Mouse (Mus musculus) forebrain, postnatal 0 days (tissue): ENCODE data around the gene Msi2. TPM values are rescaled to one million over a fixed set of nuclear protein-coding genes. Genes with fewer than 3 reads are reported as not detected.

Experiments
- ATAC-seq: fragments of 200-750 bp; cut with Nextera tagmentation; 2 replicates; pipeline ENCODE4 v1.8.0; 2017; ENCODE audit warnings: mild to moderate bottlenecking, moderate library complexity
- DNase-seq: peaks from one replicate; pipeline ENCODE4 v3.0.0-alpha.2; 2015
- H3K27ac ChIP-seq: fragments of 300-500 bp; sonication (generic); 2 replicates; pipeline ENCODE4 v1.5.1; 2014; ENCODE audit warnings: low read depth, mild to moderate bottlenecking, antibody characterized with exemption, low read length, moderate library complexity, mixed read lengths
- H3K27me3 ChIP-seq: fragments of 300-500 bp; sonication (generic); 2 replicates; pipeline ENCODE4 v1.6.1; 2014; ENCODE audit warnings: mild to moderate bottlenecking, low read length, mixed read lengths; ENCODE audit not compliant: insufficient read depth
- H3K36me3 ChIP-seq: fragments of 300-500 bp; sonication (generic); 2 replicates; pipeline ENCODE4 v1.6.1; 2014; ENCODE audit warnings: mild to moderate bottlenecking, moderate library complexity; ENCODE audit not compliant: insufficient read depth
- H3K4me1 ChIP-seq: fragments of 300-500 bp; sonication (generic); 2 replicates; pipeline ENCODE4 v1.6.1; 2014; ENCODE audit warnings: antibody characterized with exemption; ENCODE audit not compliant: insufficient read depth
- H3K4me2 ChIP-seq: fragments of 300-500 bp; sonication (generic); 2 replicates; pipeline ENCODE4 v1.6.1; 2014; ENCODE audit warnings: low read depth, mild to moderate bottlenecking, moderate library complexity
- H3K4me3 ChIP-seq: fragments of 300-500 bp; sonication (generic); 2 replicates; pipeline ENCODE4 v1.5.1; 2014; ENCODE audit warnings: low read depth, low read length, mixed read lengths
- H3K9ac ChIP-seq: fragments of 300-500 bp; sonication (generic); 2 replicates; pipeline ENCODE4 v1.6.1; 2014; ENCODE audit warnings: mild to moderate bottlenecking
- H3K9me3 ChIP-seq: fragments of 300-500 bp; sonication (generic); 2 replicates; pipeline ENCODE4 v1.6.1; 2016; ENCODE audit warnings: low read length
- CTCF ChIP-seq: sonication (generic); IDR thresholded peaks from 2 replicates; pipeline ENCODE4 v1.5.1; 2016; ENCODE audit warnings: antibody characterized with exemption, control low read depth, low read depth
- whole genome bisulfite sequencing: fragments of 180-500 bp; shearing (Covaris S2); extraction: QIAGEN DNeasy Blood & Tissue Kit; methylation state at CpG from one replicate; pipeline ENCODE4 v1.1.7; 2014; 5-methylcytosine and 5-hydroxymethylcytosine counted together
- polyA plus RNA-seq: library from polyadenylated mRNA; unstranded; fragments of >200 nt; fragmentation: Nextera tagmentation; extraction: Ambion mirVana; gene quantifications from 2 replicates; pipeline ENCODE4 v1.2.1, GENCODE M21; 2015
- total RNA-seq: library from RNA; depleted of rRNA; stranded (reverse); fragments of >200 nt; gene quantifications from 2 replicates; pipeline ENCODE4 v1.2.3, GENCODE M21; 2014

Gene Msi2
- total and polyA plus RNA-seq, 2 experiments from 2014 or later = 18.5 to 107 TPM

GRCm38 (mm10) chr11:88713479-88713878 is 4.8 kb downstream of the Msi2 start:
- peaks cover 10% of the 10 kb centered on the region for H3K36me3 ChIP-seq
- H3K27me3 ChIP-seq = no peaks in the 10 kb centered on the region
- no peaks in the 10 kb centered on the region for H3K9me3 ChIP-seq
- ATAC-seq (no peak), DNase-seq (no peak)
- TF ChIP-seq CTCF = no peak
- peak overlapping the region; percentile 26 for H3K4me2 ChIP-seq
- H3K4me3 ChIP-seq = no peak overlapping the region
- H3K4me1 ChIP-seq = peaks cover 15% of the 10 kb centered on the region
- WGBS = 31% methylated on average over 9 of the region's 9 CpGs
- no peak overlapping the region for H3K9ac ChIP-seq
- no peak overlapping the region for H3K27ac ChIP-seq

DNA sequence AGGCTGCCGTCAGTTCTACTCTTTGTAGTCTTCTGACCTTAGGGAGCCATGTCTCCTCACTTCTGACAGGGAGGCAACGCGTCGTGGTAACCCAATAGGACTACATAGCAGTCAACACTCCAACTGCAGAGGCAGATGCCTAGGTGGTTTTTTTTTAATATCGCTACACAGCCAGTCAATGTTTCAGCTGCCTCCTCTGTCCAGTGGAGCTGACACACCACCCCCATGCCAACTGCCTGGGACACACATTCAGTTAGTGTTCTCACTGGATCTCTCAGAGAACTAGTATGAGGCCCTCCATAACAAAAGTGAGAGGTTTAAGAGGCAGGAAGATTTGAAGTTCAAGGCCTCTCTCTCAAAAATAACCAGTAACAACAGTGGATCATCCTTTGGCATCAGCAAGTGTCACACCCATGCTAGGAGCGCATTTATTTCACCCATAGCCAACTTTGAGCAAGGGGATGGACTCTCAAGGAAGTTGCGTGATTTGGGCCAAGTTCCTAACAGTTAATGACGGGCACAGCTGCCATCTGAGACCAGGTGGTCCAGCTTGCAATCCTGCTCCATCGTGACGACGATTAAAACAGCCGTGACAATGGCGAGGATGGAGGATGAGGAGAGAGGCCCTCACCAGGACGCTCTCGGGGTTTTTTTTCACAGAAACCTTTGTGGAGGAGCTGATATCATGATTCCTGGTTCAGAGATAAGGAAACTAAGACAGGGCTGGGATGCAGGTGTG is 8.3 kb downstream of the Msi2 start:
- ATAC-seq = no peak
- H3K4me3 ChIP-seq = no peak overlapping the region
- no peak overlapping the region for H3K27ac ChIP-seq

GRCm38 (mm10) chr11:88707228-88707775 is 11.0 kb downstream of the Msi2 start:
- no peak overlapping the region for H3K9ac ChIP-seq
- no peaks in the 10 kb centered on the region for H3K27me3 ChIP-seq
- ATAC-seq (no peak), DNase-seq (no peak)
- no peak for TF ChIP-seq CTCF
- no peaks in the 10 kb centered on the region for H3K9me3 ChIP-seq
- 82% methylated on average over 11 of the region's 11 CpGs for WGBS
- peaks cover 10% of the 10 kb centered on the region for H3K36me3 ChIP-seq
- H3K4me2 ChIP-seq = no peak overlapping the region
- H3K4me1 ChIP-seq = no peaks in the 10 kb centered on the region
- no peak overlapping the region for H3K4me3 ChIP-seq
- no peak overlapping the region for H3K27ac ChIP-seq

More for the DNA sequence above, 8.3 kb downstream of the Msi2 start:
- Histone ChIP-seq H3K36me3 (peaks cover 10% of the 10 kb centered on the region), H3K9me3 (no peaks in the 10 kb centered on the region), H3K4me2 (no peak overlapping the region), H3K4me1 (peaks cover 2% of the 10 kb centered on the region; the same call in 1 of the 2 replicates), H3K9ac (no peak overlapping the region), H3K27me3 (no peaks in the 10 kb centered on the region)
- TF ChIP-seq CTCF = no peak
- WGBS = 74% methylated on average over 15 of the region's 15 CpGs
- DNase-seq = no peak

DNA sequence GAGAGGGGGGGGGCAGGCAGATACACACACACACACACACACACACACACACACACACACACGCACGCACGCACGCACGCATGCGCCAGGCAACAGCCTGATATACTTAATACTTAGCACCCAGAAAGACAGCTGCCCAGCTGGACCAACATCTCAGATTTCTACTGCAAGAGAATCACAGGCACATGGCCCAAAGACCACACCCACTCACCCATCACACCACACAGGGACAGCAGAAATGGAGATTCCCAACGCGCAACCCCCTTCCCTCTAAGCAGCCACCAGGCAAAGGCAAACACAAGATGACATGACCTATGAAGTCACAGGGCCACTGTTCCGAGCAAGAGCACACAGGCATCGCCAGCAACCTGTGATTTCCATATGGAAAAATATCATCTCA is 13.6 kb downstream of the Msi2 start:
- ATAC-seq (no peak), DNase-seq (no peak)
- no peaks in the 10 kb centered on the region for H3K27me3 ChIP-seq
- no peaks in the 10 kb centered on the region for H3K9me3 ChIP-seq
- no peak overlapping the region for H3K4me2 ChIP-seq
- H3K36me3 ChIP-seq = no peaks in the 10 kb centered on the region
- no peak for TF ChIP-seq CTCF
- H3K4me1 ChIP-seq = no peaks in the 10 kb centered on the region
- WGBS = 86% methylated on average over 10 of the region's 10 CpGs
- no peak overlapping the region for H3K9ac ChIP-seq
- H3K4me3 ChIP-seq = no peak overlapping the region
- no peak overlapping the region for H3K27ac ChIP-seq

GRCm38 (mm10) chr11:88703220-88703619 is 15.1 kb downstream of the Msi2 start:
- Histone ChIP-seq H3K4me3 (no peak overlapping the region), H3K27me3 (no peaks in the 10 kb centered on the region), H3K27ac (peak overlapping the region; percentile 41; the same call in 1 of the 2 replicates), H3K9me3 (no peaks in the 10 kb centered on the region), H3K36me3 (no peaks in the 10 kb centered on the region), H3K9ac (no peak overlapping the region), H3K4me2 (no peak overlapping the region), H3K4me1 (no peaks in the 10 kb centered on the region)
- ATAC-seq (no peak), DNase-seq (no peak)
- 17% methylated on average over 4 of the region's 4 CpGs for WGBS
- no peak for TF ChIP-seq CTCF

- no peak overlapping the region for H3K4me3 ChIP-seq
- H3K27me3 ChIP-seq = no peaks in the 10 kb centered on the region
- no peak overlapping the region for H3K9ac ChIP-seq
- H3K9me3 ChIP-seq = no peaks in the 10 kb centered on the region
- 0 out of 2 replicates have a peak overlapping the region, but pooled peaks have one; percentile 41 for H3K27ac ChIP-seq
- no peak overlapping the region for H3K4me2 ChIP-seq
- WGBS = 33% methylated on average over 6 of the region's 6 CpGs
- no peaks in the 10 kb centered on the region for H3K4me1 ChIP-seq
- H3K36me3 ChIP-seq = no peaks in the 10 kb centered on the region
- peak; percentile 58 for DNase-seq
- TF ChIP-seq CTCF = no peak
- ATAC-seq = peak; percentile 84
These were observed 16.2 kb downstream of the Msi2 start for GRCm38 (mm10) chr11:88701976-88702659.

DNA sequence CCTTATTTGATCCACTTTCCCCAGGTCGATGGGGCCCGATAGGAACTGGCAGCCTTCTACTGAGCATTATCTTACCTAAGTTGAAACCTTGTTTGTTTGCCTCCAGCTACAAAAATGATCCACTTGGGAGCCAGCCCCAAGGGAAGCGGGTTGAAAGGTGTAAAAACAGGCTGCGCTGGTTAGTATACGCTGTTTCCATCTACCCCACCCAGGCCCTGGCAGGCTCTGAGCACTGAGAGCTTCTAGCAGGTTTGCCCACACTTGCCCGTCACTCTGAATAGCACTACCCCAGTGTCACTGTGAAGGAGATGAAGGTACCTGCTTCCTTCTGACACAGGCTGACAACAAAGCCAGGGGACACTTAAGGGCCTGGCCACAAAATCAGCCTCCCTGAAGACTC is 17.3 kb downstream of the Msi2 start:
- no peaks in the 10 kb centered on the region for H3K36me3 ChIP-seq
- H3K27me3 ChIP-seq = no peaks in the 10 kb centered on the region
- H3K27ac ChIP-seq = no peak overlapping the region
- no peak for ATAC-seq
- no peak overlapping the region for H3K4me3 ChIP-seq
- H3K4me1 ChIP-seq = no peaks in the 10 kb centered on the region
- H3K9ac ChIP-seq = no peak overlapping the region
- H3K4me2 ChIP-seq = no peak overlapping the region
- 88% methylated on average over 6 of the region's 6 CpGs for WGBS
- no peak for TF ChIP-seq CTCF
- DNase-seq = no peak
- H3K9me3 ChIP-seq = no peaks in the 10 kb centered on the region
